Mouse (Mus musculus) ES-E14 (cell line): ENCODE results near the gene Dlg2.

Experiments
- CHD2 ChIP-seq: IDR thresholded peaks from 2 replicates; pipeline ENCODE4 v1.6.1; 2014; ENCODE audit warnings: mild to moderate bottlenecking, low read depth, low read length, inconsistent platforms
- HCFC1 ChIP-seq: IDR thresholded peaks from 2 replicates; pipeline ENCODE4 v1.6.1; 2012; ENCODE audit warnings: low read length, inconsistent platforms, borderline replicate concordance; ENCODE audit not compliant: insufficient read depth
- ZC3H11A ChIP-seq: IDR thresholded peaks from 2 replicates; pipeline ENCODE4 v1.6.1; 2012; ENCODE audit warnings: low read depth, mild to moderate bottlenecking, inconsistent platforms, low read length, borderline replicate concordance
- ZNF384 ChIP-seq: IDR thresholded peaks from 2 replicates; pipeline ENCODE4 v1.6.1; 2012; ENCODE audit warnings: low read depth, low read length, inconsistent platforms

- TF ChIP-seq ZC3H11A, result no peak
- TF ChIP-seq ZNF384, result no peak
- no peak for TF ChIP-seq HCFC1
- TF ChIP-seq CHD2, result no peak
These were observed 677.6 kb downstream of the Dlg2 start for GRCm38 (mm10) chr7:91154096-91154495.
